Mouse (Mus musculus): Measurements from ENCODE around the gene Dus2. TPM values are rescaled to one million over a fixed set of nuclear protein-coding genes. Genes with fewer than 3 reads are reported as not detected.
"Not testable (repeated sequence)": the region's sequence is repeated elsewhere in the genome, so short reads cannot be mapped to it uniquely, and the experiment has no call there.

The Dus2 gene
- total RNA-seq, 2 experiments from 2014 or later = 15.9 to 18.2 TPM

DNA sequence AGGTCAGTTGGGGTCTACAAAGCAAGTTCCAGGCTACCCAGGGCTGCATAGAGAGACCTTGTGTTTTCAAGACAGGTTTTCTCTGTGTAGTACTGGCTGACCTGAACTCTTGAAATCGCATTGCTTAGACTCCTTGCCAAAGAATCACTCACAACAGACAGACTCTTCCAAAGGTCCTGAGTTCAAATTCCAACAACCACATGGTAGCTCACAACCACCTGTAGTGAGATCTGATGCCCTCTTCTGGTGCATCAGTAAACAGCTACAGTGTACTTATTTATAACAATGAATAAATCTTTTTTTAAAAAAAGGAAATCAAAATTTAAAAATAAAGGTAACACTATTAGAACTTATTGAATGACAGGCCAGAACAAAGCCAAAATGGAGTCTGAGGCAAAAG, 10.0 kb upstream of the Dus2 start:
- no peak for DNase-seq (ENCODE audit: low spot score in 2 of 2)
- intact Hi-C loops (cut with DNase I) = no loop called here

DNA sequence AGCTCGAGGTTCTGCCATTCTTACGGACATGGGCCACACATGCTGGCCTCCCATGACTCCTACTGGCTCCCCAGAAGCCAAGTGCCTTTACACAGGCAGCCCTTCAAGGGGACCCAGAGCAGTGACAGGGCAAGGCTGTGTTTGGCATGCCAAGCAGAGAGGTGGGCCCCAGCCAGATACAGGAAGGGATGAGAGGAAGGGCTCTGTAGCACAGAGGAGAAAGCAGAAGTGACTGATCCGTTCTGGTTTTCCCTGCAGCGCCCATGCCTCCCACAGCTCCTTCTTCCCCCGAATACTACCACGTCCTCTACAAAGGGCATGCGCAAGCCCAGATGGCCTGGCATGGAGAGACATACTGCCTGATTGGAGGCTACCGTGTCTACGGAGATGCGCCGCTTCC, 7.7 kb upstream of the Dus2 start:
- intact Hi-C loops (cut with DNase I); DNase-seq (ENCODE audit: low spot score in 2 of 2): not testable (repeated sequence)

DNA sequence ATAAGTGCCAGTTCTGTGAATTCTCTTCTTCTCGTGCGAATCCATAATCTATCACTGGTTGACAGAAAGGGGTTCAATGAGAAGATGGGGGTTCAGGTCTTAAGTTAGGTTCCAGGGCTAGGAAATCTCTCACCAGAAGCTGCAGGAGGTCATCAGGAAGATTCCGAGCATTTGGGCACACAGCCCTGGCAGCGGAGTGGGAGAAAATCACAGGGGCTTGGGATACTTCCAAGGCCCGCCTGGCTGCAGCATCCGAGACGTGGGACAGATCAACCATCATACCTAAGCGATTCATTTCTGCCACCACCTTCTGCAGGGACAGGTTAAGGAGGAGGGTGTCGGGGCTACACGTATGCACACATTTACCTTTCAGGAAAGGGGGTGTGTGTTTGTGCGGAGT, 2.6 kb upstream of the Dus2 start:
- intact Hi-C loops (cut with DNase I) = no loop called here
- no peak for DNase-seq (ENCODE audit: low spot score in 2 of 2)

DNA sequence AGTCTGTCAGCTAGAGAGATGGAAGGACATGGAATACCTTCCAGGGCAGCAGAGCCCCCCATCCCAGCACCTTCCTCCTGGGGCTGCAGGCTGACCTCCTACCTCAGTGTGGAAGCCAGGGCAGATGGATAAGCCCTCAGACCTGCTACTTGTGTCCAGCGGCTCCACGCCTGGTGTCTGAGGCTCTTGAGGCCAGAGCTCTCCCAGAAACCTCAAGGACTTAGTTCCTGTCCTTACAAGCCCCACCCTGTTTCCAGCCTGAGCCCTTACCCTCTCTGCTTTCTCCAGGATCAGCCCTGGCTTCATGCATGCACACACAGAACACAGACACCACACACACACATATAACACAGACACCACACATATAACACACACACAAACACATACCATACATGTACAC, 409 bp downstream of the Dus2 start:
- intact Hi-C loops (cut with DNase I) = no loop called here
- no peak for DNase-seq (ENCODE audit: low spot score in 2 of 2)

DNA sequence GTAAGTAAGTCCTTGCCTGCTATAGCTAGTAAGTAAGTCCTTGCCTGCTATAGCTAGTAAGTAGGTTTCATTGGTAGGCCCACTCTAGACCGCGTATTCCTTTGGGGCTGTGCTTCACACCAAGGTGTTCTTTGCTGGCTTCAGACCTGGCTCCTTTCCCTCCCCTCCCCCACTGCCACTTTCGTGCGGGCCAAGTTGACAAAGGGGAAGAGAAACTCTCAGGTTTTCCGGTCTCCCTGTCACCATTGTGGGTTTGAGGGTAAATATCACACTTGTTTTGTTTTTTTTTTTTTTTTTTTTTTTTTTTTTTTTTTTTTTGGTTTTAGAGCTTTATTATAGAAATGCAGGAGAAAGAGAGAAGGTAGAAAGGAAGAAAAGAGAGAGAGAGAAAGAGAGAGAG, 1.4 kb downstream of the Dus2 start:
- intact Hi-C loops (cut with DNase I) = no loop called here
- DNase-seq (ENCODE audit: low spot score in 2 of 2) = no peak

DNA sequence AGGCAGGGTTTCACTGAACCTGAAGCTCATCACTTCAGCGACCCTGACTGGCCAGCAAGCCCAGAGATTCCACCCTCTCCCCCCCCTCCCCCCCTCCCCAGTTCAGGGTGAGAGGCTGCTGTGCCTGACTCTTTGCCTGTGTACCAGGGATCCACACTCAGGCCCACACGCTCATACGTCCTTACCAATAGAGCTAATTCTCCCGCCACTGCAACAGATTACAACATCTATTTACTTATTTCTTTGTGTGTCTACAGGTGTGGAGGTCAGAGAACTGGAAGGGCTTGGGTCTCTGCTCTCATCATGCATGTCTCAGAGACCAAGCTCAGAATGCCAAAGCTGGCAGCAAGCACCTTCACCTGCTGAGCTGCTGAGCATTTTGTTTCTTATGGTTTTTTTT, 2.1 kb downstream of the Dus2 start:
- intact Hi-C loops (cut with DNase I) = no loop called here
- DNase-seq (ENCODE audit: low spot score in 2 of 2) = no peak

DNA sequence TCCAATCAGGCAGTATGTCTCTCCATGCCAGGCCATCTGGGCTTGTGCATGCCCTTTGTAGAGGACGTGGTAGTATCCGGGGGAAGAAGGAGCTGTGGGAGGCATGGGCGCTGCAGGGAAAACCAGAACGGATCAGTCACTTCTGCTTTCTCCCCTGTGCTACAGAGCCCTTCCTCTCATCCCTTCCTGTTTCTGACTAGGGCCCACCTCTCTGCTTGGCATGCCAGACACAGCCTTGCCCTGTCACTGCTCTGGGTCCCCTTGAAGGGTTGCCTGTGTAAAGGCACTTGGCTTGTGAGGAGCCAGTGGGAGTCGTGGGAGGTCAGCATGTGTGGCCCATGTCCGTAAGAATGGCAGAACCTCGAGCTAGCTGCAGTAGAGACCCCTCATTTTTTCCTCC, 5.2 kb downstream of the Dus2 start:
- intact Hi-C loops (cut with DNase I) = no loop called here
- peak in 1 of 2 experiments; percentile 7 for DNase-seq (ENCODE audit: low spot score in 2 of 2)

DNA sequence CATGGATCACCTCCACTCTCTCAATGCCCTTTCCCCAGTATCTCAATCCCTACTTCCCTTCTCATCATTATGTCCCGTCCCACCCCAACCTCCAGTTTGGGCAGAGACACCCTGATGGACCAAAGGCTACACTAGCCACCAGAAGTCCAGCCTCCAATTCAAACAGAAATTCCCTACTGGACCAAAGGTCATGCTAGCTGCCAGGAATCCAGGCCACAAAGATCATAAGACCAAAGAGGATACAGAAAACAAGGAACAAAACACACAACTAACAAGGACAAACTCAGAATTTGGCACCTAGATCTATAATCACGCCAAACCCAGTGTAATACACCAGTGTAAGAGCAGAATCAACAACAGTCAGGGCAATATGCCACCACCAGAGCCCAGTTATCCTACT, 7.8 kb downstream of the Dus2 start:
- DNase-seq (ENCODE audit: low spot score in 2 of 2) = no peak
- intact Hi-C loops (cut with DNase I) = no loop called here

DNA sequence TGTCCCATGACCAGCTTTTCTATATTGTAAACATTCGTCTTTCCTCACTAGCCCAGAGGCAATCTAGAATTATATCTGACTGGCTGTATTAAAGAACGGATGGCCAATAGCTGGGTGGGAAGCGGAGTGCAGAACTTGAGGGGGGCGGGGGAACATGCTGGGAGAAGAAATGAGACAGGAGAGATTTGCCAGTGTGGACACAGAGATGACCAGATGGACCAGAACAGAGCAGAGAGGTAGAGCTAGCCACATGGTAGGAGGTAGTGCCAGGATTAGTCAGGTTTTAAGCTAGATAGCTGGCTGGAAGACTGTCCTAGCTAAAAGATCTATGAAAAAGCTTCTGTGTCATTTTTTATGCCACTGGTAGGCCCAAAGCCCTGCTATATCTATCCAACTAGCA, 10.8 kb downstream of the Dus2 start:
- intact Hi-C loops (cut with DNase I) = no loop called here
- DNase-seq (ENCODE audit: low spot score in 2 of 2) = no peak

DNA sequence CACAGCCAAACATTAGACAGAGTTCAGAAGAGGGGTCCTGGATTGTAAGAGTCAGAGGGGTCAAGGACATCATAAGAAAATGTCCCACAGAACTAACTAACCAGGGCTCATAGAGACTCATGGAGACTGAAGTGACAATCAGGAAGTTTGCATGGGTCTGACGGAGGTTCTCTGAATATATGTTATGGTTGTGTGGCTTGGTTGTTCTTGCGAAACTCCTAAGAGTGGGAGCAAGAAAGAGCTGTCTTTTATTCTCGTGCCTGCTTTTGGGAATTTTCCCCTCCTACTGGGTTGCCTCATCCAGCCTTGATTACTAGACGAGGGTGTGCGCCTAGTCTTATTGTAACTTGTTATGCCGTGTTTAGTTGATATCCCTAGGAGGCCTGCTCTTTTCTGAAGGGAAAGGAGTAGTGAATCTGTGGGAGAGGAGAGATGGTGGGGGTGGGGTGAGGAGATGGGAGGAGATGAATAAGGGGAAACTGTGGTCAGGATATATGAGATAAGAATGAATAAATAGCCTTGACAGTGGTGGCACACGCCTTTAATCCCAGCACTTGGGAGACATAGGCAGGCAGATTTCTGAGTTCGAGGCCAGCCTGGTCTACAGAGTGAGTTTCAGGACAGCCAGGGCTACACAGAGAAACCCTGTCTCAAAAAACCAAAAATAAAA, 13.5 kb downstream of the Dus2 start:
- DNase-seq (ENCODE audit: low spot score in 2 of 2) = no peak
- intact Hi-C loops (cut with DNase I) = no loop called here

DNA sequence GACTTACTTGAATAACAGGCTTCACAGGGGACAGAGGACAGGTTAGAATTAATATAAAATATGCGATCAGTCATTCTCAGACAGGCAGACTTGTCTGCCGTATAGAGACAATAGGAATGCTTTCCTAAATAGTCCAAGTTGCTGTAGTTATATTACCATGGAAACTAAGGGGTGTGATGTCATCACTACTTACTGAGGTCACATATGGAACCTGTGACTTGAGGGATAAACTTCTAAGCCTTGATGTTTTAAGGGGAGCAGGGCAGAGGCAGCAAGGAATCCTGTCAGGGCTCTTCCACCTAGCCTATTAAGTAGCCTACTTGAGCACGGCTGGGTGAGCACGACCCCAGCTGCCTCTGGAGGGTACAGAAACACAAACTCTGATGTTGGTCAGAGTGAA, 14.7 kb downstream of the Dus2 start, which contains the start of gene Dpep2nb:
Dpep2nb (minus strand) TSS at position 101 of the 400 bp plus-strand sequence.
- DNase-seq (ENCODE audit: low spot score in 2 of 2) = no peak
- intact Hi-C loops (cut with DNase I) = no loop called here

DNA sequence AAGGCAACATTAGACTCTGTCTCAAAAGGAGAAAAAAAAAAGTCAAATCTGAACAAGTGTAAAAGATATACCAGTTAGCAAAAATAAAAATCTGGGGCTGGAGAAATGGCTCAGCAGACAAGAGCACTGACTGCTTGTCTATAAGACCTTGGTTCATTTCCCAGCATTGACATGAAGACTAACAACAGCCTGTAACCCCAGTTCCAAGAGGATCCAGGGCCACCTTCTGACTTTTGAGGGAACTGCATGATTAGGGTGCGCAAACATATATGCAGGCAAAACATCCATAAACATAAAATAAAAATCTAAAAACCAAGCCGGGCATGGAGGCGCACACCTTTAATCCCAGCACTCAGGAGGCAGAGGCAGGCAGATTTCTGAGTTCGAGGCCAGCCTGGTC, 15.3 kb downstream of the Dus2 start:
- intact Hi-C loops (cut with DNase I) = no loop called here

DNA sequence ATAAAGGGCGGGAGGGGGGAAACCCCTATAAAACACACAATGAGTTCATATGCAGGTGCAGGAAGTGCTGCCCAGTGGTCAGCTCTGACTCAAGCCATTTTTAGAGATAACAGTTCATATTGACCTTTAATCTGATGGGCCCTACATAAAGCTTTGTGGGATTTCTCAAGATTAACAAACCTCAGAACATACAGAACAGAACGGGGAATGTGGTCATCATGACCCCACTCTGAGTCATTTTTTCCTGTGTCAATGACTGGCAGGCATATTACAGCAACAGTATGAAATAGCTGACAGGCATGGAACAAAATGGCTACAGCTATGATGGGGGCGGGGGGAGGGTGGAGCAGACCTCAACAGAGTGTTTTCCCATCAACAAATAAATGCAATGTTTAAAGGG, 16.0 kb downstream of the Dus2 start:
- no peak for DNase-seq (ENCODE audit: low spot score in 2 of 2)
- intact Hi-C loops (cut with DNase I) = no loop called here

More for the DNA sequence above, 15.3 kb downstream of the Dus2 start:
- DNase-seq (ENCODE audit: low spot score in 2 of 2) = no peak

DNA sequence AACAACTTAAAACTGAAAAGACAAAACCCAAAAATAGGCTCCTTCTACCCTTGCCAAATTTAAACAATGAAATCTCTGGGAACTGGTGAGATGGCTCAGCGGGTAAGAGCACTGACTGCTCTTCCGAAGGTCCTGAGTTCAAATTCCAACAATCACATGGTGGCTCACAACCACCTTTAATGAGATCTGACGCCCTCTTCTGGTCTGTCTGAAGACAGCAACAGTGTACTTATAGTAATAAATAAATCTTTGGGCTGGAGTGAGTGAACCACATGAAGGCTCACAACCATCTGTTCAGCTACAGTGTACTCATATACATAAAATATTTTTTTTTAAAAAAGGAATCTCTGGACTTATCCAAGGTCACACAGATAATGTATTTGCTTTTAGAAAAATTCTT, 16.8 kb downstream of the Dus2 start:
- DNase-seq (ENCODE audit: low spot score in 2 of 2); intact Hi-C loops (cut with DNase I): not testable (repeated sequence)

DNA sequence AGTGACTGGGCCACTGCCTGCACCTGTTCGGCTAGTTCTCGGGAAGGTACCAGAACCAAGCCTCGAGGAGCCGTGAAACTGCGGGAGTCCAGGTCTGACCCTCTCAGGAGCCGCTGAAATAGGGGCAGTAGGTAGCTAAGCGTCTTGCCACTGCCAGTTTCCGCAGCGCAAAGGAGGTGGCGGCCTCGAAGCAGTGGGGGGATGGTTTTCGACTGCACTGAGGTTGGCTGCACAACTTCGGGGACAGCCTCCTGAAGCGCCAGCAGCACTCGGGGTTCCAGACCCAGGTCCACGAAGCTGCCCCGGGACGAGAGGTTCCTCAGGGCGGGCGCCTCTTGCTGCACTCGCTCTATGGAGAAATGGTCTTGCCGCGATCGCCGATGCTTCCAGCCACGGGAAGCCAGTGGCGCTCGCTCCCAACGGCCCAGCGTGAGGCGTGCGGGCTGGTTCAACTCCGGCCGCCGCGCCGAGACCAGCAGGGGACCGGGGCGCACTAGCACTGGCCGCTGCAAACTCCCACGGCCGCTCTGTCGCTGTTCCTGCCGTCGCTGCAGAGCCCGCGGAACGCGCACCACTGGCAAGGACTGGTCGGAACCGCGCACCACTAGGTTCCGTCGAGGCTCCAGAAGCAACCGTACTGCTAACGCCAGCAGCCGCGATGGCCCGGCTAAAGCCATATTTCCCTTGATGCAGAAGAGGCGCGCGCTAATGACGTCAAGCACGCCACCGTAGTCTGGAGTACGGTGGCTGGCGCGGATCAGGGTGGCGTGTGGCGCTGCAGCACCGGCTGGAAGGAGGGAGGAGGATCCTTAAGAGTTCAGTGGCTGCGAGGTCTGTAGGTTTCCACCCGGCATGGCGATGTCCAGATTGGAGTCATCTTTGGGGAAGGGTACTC, 19.9 kb downstream of the Dus2 start:
- intact Hi-C loops (cut with DNase I) = loop anchor here (5.0 kb wide), 1 partner anchor 74 kb away; the partner anchor contains the start of gene Psmb10
- DNase-seq (ENCODE audit: low spot score in 2 of 2) = peak; percentile 92 to 96

DNA sequence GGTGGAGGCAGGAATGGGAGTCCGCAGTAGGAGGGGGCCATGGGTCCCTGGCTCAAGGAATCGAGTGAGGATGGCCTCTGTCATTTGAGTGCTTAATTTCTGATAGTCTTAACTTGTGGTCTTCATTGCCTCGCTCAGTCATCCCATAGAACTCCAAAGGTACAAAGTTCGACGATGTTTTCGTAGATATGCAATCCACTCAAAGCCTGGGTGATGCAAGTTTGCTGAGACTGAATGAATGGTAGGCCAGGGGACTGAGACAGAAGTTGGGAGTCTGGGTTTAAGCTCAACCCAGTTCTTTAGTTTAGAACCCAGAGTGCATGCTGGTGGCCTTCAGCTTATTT, 20.5 kb downstream of the Dus2 start, which contains the start of gene Ddx28:
Ddx28 (minus strand) TSS at position 240 of the 344 bp plus-strand sequence.
- DNase-seq (ENCODE audit: low spot score in 2 of 2) = no peak
- intact Hi-C loops (cut with DNase I) = loop anchor here (5.0 kb wide), 1 partner anchor 74 kb away; the partner anchor contains the start of gene Psmb10

DNA sequence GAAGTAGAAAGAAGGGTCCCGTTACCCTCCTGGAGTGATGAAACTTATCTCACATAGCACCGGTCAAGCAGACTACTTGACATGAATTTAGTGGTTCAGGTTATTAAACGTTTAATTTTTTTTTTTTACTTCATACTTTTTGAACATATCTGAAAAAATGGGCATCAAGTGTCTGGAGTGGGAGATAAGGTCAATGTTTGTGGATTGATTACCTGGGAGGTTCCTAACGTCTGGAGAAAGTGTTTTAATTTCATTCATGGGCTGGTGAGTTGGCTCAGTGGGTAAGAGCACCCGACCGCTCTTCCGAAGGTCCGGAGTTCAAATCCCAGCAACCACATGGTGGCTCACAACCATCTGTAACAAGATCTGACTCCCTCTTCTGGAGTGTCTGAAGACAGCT, 21.1 kb downstream of the Dus2 start:
- intact Hi-C loops (cut with DNase I) = loop anchor here (5.0 kb wide), 1 partner anchor 75 kb away; the partner anchor contains the start of gene Psmb10

DNA sequence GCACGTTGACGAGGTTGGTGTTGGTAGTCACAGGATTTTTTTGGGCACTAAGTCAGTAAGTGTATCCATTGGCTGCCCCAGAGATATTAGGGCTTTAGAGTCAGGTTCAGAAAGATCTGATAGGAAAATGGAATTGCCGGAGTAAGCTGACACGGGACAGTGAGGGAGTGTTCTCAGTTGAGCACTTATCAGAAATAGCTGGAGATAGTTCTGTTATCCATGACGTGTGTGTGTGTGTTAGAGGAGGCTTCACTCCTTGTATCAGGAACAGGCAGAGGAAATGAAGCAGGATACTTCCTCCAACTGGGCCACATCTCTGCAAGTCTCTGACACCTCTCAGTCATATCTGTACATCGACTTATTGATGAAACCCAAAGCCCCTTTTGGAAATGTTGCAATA, 25.1 kb downstream of the Dus2 start:
- intact Hi-C loops (cut with DNase I) = no loop called here
- no peak for DNase-seq (ENCODE audit: low spot score in 2 of 2)

More for the DNA sequence above, 21.1 kb downstream of the Dus2 start:
- DNase-seq (ENCODE audit: low spot score in 2 of 2) = not testable (repeated sequence)

DNA sequence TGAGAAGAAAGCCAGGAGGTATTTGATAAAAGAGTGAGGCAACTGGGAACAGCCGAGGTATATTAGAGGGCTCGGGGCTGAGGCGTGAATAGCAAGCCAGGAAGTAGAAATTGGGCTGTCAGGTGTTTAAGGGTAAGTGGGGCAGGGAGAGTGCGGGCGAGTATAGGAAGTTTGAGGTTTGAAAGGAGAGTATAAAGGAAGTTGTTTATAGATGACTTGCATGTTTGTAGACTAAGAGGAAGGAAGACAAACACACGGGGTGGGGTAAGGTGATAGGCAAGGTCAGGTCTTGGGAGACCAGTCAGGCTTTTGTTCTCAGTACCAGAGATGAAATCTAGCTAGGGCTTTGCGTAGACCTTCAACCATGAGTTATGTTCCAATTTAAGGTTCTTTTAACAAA, 26.0 kb downstream of the Dus2 start:
- intact Hi-C loops (cut with DNase I) = no loop called here
- no peak for DNase-seq (ENCODE audit: low spot score in 2 of 2)

DNA sequence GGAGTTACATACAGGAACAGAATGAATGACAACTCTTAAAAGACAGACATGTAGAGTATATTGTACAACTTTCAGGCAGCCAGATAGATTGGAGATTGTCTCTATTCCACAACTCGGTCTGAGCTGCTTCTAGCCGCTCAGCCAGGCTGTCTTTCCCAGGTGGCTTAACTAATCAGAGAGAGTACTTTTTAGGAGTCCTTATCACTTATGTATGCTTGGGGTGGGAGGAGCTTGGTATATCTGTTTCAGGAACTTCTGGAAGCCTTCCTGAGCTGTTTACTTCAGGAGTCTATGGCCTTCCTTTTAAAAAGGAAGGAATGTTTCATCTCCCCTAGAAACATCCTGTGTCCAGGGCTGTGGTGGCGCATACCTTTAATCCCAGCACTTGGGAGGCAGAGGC, 26.9 kb downstream of the Dus2 start:
- DNase-seq (ENCODE audit: low spot score in 2 of 2) = no peak
- intact Hi-C loops (cut with DNase I) = no loop called here

DNA sequence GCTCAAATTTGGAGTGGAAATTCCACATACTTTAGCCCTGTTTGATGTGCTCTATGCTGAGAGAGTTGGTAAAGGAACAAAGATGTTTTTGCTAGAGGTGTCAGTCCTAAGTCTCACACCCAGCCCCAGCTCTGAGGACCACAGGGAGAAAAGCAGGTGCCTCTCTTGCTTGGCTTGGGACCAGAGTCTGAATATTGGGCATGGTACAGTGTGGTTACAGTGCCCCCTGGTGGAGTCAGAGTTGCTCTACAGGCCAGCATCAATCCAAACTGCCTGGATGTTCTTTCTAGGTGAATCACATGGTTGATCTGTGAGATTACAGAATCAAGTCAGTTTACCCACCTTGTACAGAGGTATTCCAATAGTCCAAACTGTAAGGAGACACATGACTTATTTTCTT, 31.3 kb downstream of the Dus2 start:
- DNase-seq (ENCODE audit: low spot score in 2 of 2) = peak; percentile 81 to 86
- intact Hi-C loops (cut with DNase I) = loop anchor here (5.0 kb wide), 1 partner anchor 310 kb away; no protein-coding TSS in a partner anchor
